Mouse (Mus musculus) embryonic facial prominence, embryonic 12.5 days (tissue): ENCODE measurements at regions not wholly inside any gene's neighbourhood (a gene's known extent, or its start where the extent isn't known, plus 50 kb on each side); places are given as distances from the start of the nearest gene placed in this dataset.

Experiments used
- ATAC-seq: fragments of 200-750 bp; cut with Nextera tagmentation; 2 replicates; pipeline ENCODE4 v1.8.0; 2017; ENCODE audit not compliant: insufficient number of reproducible peaks, insufficient read depth, low FRiP score, low TSS enrichment
- H3K27ac ChIP-seq: fragments of 300-500 bp; sonication (generic); 2 replicates; pipeline ENCODE4 v1.5.1; 2016; ENCODE audit warnings: mild to moderate bottlenecking
- H3K27me3 ChIP-seq: fragments of 300-500 bp; sonication (generic); 2 replicates; pipeline ENCODE4 v1.6.1; 2016; ENCODE audit warnings: mild to moderate bottlenecking, moderate library complexity
- H3K36me3 ChIP-seq: fragments of 300-500 bp; sonication (generic); 2 replicates; pipeline ENCODE4 v1.6.1; 2016; ENCODE audit warnings: mild to moderate bottlenecking
- H3K4me1 ChIP-seq: fragments of 300-500 bp; sonication (generic); 2 replicates; pipeline ENCODE4 v1.6.1; 2016
- H3K4me2 ChIP-seq: fragments of 300-500 bp; sonication (generic); replicated peaks from 2 replicates; pipeline ENCODE4 v1.6.1; 2016; ENCODE audit warnings: mild to moderate bottlenecking, moderate library complexity
- H3K4me3 ChIP-seq: fragments of 300-500 bp; sonication (generic); 2 replicates; pipeline ENCODE4 v1.5.1; 2016; ENCODE audit warnings: mild to moderate bottlenecking
- H3K9ac ChIP-seq: fragments of 300-500 bp; sonication (generic); 2 replicates; pipeline ENCODE4 v1.6.1; 2016; ENCODE audit warnings: mild to moderate bottlenecking, moderate library complexity
- H3K9me3 ChIP-seq: fragments of 300-500 bp; sonication (generic); 2 replicates; pipeline ENCODE4 v1.6.1; 2016; ENCODE audit warnings: mild to moderate bottlenecking, moderate library complexity
- WGBS: fragments of 180-500 bp; shearing (Covaris S2); methylation state at CpG from one replicate; pipeline ENCODE4 v1.1.7; 2016; 5-methylcytosine and 5-hydroxymethylcytosine counted together

DNA sequence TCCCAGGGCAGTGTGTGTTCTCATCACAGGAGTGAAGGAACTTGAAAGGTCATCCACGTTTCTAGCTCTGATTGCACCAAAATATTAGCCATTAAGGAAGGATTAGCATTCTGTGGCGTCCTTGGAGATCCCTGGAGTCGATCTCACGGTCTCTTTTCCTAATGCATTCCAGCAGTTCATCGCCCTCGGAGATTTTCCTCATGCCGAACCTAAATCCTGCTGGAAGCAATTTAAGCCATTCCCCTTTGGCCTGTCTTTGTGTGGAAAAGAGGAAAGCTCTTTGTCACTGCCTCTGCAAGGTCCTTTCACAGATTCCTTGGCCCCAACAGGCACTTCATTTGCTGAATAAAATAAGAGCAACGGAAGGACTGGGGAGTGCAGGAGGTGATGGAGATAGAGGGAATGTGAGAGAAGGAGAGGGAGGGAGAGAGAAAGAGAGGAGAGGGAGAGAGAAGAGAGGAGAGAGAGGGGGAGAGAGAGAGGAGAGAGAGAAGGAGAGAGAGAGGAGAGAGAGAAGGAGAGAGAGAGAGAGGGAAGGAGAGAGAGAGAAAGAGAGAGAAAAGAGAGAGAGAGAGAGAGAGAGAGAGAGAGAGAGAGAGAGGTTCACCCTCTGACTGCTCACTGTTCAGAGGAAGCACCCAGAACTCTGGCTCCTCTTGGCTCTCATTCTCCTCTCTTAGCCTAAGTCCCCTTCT lies 177.2 kb upstream of the Zfp462 start:
- H3K27ac ChIP-seq = peak overlapping the region; percentile 23; the same call in 1 of the 2 replicates
- no peak overlapping the region for H3K4me3 ChIP-seq
- no peaks in the 10 kb centered on the region for H3K9me3 ChIP-seq
- no peaks in the 10 kb centered on the region for H3K27me3 ChIP-seq
- no peaks in the 10 kb centered on the region for H3K36me3 ChIP-seq
- H3K4me1 ChIP-seq = peaks cover 11% of the 10 kb centered on the region
- no peak for ATAC-seq
- no peak overlapping the region for H3K9ac ChIP-seq
- WGBS = 7% methylated on average over 8 of the region's 8 CpGs
- no peak overlapping the region for H3K4me2 ChIP-seq

DNA sequence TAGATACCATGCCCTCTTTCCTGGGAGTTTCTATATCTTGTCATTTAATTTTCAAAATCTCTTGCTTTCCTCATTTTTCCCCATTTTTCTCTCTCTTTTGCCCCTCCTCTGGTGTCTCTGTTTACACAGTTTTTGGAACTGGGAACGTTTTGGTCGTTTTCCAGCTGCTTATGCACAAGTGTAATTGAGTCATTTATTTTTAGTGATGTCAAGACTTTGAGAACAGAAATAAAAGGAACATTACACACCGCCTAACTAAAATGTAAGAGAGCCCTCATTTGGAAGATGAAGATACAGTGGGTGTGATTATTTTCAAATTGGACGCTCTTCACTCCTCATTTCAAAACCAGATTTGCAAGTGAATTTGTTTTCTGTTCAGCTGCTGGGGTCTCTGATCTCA lies 176.0 kb upstream of the Zfp462 start:
- Histone ChIP-seq H3K27ac (no peak overlapping the region), H3K9ac (no peak overlapping the region), H3K4me3 (no peak overlapping the region), H3K4me1 (peaks cover 11% of the 10 kb centered on the region), H3K4me2 (no peak overlapping the region), H3K27me3 (no peaks in the 10 kb centered on the region), H3K9me3 (no peaks in the 10 kb centered on the region), H3K36me3 (no peaks in the 10 kb centered on the region)
- WGBS = 62% methylated on average over 4 of the region's 4 CpGs
- no peak for ATAC-seq

DNA sequence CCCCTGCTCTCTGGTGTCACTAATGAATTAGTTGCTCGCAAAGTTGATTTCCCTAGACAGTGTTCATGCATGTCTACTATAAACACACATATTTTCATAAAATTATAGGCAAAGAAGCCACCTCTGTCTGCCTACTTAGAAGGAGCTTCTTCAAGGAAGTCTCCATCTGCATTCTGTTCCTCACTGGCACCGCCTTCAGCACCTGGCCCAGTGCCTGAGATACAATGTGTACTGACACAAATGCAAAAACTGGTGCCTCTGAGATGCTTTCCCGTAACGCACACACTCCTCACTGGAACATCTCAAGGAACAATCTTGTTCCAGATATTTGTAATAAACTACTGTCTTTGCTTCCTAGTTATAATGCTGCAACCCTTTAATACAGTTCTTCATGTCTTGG lies 170.8 kb upstream of the Zfp462 start:
- H3K27ac ChIP-seq = no peak overlapping the region
- H3K36me3 ChIP-seq = no peaks in the 10 kb centered on the region
- no peaks in the 10 kb centered on the region for H3K4me1 ChIP-seq
- no peak overlapping the region for H3K9ac ChIP-seq
- no peak for ATAC-seq
- H3K9me3 ChIP-seq = no peaks in the 10 kb centered on the region
- H3K27me3 ChIP-seq = no peaks in the 10 kb centered on the region
- no peak overlapping the region for H3K4me2 ChIP-seq
- 91% methylated on average over 4 of the region's 4 CpGs for WGBS
- H3K4me3 ChIP-seq = no peak overlapping the region

DNA sequence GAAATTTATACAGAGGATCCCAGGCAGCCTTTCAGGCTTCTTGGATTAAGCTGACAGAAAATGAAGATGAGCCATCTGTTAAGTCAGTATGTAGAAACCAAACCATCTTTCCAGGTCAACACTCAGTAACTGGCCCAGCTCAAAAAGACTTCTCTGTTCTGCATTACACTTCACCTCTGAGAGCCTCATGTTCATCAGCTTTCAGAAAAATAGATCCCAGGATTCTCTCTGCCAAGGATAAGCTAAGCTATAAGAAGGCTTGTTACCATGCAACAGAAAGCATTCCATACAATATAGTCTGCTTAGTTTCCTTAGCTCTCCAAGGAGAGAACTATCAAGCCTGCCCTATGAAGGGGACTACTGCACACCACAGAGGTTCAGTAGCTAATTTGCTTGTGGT lies 170.1 kb upstream of the Zfp462 start:
- Histone ChIP-seq H3K27ac (no peak overlapping the region), H3K4me3 (no peak overlapping the region), H3K4me2 (no peak overlapping the region), H3K9ac (no peak overlapping the region), H3K36me3 (no peaks in the 10 kb centered on the region), H3K4me1 (no peaks in the 10 kb centered on the region), H3K9me3 (no peaks in the 10 kb centered on the region), H3K27me3 (no peaks in the 10 kb centered on the region)
- no peak for ATAC-seq

DNA sequence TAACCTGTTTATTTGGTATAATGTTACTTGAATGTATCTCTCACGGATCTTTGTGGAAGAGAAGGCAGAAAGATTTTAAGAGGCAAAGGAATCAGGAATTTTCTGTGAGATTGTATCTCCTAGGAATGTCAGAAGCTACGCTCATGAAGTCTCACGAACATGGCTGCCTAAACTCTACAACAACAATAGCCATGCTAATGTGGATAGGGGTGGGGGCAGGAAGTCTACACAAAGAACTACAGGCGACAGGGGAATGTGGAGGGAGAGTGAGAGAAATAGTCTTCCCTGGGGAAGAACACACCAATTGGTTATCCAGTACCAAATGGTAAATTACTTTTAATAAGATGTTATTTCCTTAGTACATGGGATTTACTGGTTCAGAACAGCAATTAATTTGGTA lies 164.3 kb upstream of the Zfp462 start:
- Histone ChIP-seq H3K4me3 (no peak overlapping the region), H3K4me1 (no peaks in the 10 kb centered on the region), H3K27me3 (no peaks in the 10 kb centered on the region), H3K9me3 (no peaks in the 10 kb centered on the region), H3K4me2 (no peak overlapping the region), H3K9ac (no peak overlapping the region), H3K27ac (no peak overlapping the region), H3K36me3 (no peaks in the 10 kb centered on the region)
- no peak for ATAC-seq
- WGBS = 69% methylated on average over 4 of the region's 4 CpGs

DNA sequence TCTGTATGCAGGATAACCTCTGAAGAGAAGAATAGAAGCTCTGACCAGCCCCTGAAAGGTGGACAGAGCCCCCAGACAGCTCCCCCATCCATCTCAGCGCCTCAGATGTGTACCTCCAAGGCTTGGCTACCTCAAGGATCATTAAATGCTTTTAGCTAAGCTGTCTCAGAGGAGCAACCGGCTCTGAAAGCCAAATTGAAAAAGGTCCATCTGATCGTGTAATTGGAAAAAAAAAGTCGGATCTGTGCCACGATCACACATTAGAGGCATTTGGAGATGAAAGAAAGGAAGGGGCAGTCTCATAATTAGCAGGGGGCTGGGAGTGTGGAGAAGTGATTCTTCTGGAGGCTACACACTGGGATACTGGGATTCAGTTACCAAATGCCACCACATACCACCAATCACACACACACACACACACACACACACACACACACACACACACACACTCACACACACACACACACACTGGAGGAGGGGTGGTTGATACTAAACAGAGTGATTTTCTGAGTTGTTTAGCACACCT lies 153.6 kb upstream of the Zfp462 start:
- H3K27ac ChIP-seq = no peak overlapping the region
- WGBS = 63% methylated on average over 5 of the region's 5 CpGs
- peaks cover 8% of the 10 kb centered on the region; the same call in 1 of the 2 replicates for H3K4me1 ChIP-seq
- H3K4me3 ChIP-seq = no peak overlapping the region
- H3K36me3 ChIP-seq = no peaks in the 10 kb centered on the region
- H3K4me2 ChIP-seq = no peak overlapping the region
- no peaks in the 10 kb centered on the region for H3K9me3 ChIP-seq
- H3K27me3 ChIP-seq = no peaks in the 10 kb centered on the region
- H3K9ac ChIP-seq = no peak overlapping the region
- no peak for ATAC-seq

DNA sequence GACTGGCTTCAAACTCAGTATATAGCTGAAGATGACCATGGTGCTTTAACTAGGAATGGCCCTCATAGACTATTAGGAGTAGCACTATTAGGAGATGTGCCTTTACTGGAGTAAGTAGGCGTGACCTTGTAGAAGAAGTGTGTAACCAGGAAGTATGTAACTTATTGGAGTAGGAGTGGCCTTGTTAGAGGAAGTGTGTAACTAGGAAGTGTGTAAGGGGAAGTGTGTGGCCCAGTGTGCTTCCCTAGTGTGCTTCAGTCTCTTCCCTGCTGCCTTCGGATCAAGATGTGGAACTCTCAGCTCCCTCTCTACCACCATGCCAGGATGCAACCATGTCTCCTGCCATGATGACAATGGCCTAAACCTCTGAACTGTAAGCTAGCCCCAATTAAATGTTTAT lies 151.0 kb upstream of the Zfp462 start:
- Histone ChIP-seq H3K4me3 (no peak overlapping the region), H3K9me3 (no peaks in the 10 kb centered on the region), H3K27ac (no peak overlapping the region), H3K27me3 (no peaks in the 10 kb centered on the region), H3K4me1 (peaks cover 8% of the 10 kb centered on the region; the same call in 1 of the 2 replicates), H3K36me3 (no peaks in the 10 kb centered on the region), H3K4me2 (no peak overlapping the region), H3K9ac (no peak overlapping the region)
- 90% methylated on average over 2 of the region's 2 CpGs for WGBS
- ATAC-seq = no peak

DNA sequence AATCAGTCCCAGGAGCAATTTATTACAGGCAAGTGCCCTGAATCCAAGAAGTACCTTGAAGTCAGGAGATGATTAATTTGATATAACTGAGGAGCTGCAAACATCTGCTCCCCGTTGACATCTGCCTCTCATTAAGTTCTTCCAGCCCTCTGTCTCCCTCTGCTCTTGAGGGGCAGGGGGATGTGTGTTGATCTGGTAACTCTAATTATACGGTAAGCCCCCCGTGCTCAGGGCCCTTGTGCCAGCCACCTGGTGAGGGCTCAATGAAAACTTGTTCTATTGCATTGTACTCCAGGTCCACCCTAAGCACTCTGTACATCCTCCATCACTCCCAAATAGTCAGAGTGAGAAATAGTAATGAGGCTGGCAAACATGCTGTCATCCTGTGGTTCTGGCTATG lies 149.6 kb upstream of the Zfp462 start:
- Histone ChIP-seq H3K9me3 (no peaks in the 10 kb centered on the region), H3K27me3 (no peaks in the 10 kb centered on the region), H3K27ac (no peak overlapping the region), H3K4me1 (peaks cover 8% of the 10 kb centered on the region; the same call in 1 of the 2 replicates), H3K9ac (no peak overlapping the region), H3K4me3 (no peak overlapping the region), H3K4me2 (no peak overlapping the region), H3K36me3 (no peaks in the 10 kb centered on the region)
- WGBS = 11% methylated on average over 3 of the region's 3 CpGs
- ATAC-seq = no peak

DNA sequence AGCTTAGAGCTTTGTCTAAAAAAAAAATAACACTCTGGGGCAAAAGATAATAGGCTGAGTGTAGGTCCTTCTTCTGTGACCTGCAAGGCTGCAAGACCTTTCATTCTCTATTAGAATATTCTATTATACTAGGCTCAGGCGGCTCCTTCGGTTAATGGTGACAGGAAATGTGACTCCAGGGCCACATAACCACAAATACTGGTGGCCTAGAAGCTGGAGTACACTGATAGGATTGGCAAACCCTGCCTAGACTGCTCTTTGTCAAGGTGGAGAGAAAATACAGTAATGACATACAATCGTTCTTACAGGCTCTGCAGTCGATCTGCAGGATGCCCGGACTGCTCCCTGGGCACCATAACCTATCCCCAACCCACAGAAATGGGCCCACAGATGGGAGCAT lies 146.3 kb upstream of the Zfp462 start:
- 78% methylated on average over 5 of the region's 5 CpGs for WGBS
- Histone ChIP-seq H3K4me1 (peaks cover 8% of the 10 kb centered on the region; the same call in 1 of the 2 replicates), H3K4me2 (no peak overlapping the region), H3K27me3 (no peaks in the 10 kb centered on the region), H3K27ac (no peak overlapping the region), H3K9me3 (no peaks in the 10 kb centered on the region), H3K36me3 (no peaks in the 10 kb centered on the region), H3K4me3 (no peak overlapping the region), H3K9ac (no peak overlapping the region)
- no peak for ATAC-seq

DNA sequence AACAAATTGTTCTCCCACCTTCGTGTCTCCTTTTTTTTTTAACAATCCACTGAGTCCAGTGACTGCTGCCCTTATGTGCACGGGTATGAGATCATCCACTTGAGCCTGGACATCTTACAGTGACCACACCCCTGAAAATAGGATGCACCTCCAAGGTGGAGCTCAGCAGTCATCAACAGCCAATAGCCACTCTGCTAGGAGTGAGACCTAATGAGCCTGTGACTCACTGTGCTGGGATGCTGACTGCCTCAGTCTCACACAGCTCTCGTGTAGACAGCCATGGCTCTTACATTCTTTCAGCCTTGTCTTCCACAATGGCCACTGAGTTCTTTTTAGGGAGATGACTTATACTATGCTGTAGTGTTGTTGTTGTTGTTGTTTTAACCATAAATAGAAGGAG lies 133.7 kb upstream of the Zfp462 start:
- H3K27me3 ChIP-seq = no peaks in the 10 kb centered on the region
- H3K4me2 ChIP-seq = no peak overlapping the region
- no peaks in the 10 kb centered on the region for H3K36me3 ChIP-seq
- WGBS = 76% methylated on average over 3 of the region's 3 CpGs
- no peaks in the 10 kb centered on the region for H3K4me1 ChIP-seq
- H3K4me3 ChIP-seq = no peak overlapping the region
- H3K9ac ChIP-seq = no peak overlapping the region
- H3K9me3 ChIP-seq = no peaks in the 10 kb centered on the region
- no peak for ATAC-seq
- no peak overlapping the region for H3K27ac ChIP-seq

DNA sequence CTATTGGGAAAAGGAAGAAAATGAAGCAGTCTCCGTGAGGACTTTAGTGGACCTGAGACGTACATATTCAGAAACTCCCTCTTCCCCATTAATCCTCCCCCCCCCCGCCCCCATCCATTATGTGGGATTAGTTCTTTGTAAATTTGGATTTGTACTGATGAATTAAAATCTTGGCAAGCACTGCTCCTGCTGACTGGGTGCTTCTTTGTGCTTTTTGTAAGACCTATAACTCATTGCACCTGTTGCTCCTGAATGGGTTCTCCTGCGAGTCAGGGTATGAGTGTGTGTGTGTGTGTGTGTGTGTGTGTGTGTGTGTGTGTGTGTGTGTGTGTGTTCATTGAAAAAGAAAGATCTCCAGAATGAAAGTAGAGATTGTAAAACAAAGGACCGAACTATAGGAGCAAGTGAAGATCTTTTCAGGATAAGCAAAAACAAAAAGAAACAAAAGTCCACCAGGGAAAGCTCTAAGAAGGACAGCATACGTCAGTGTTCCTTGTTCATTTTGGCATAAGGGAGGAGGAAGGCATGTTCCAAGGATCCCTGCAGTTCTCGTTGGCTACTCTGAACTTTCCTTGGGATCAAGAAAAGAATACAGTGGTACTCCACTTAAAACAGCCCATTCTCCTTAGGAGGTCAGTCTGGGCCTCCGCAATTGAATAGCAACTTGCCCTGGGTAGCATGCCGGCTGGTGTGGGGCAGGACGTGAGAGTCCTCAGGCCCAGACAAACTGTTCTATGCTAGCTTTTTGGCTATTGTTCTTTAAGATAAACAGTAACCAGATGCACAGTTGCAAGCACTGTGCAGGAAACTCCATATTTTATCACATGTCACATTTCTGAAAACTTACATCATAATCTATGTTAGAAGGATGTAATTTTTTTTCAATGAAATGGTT lies 131.9 kb upstream of the Zfp462 start:
- WGBS = 61% methylated on average over 10 of the region's 10 CpGs
- Histone ChIP-seq H3K9me3 (0 out of 2 replicates have a peak, but pooled peaks cover 4% of the 10 kb centered on the region), H3K4me3 (no peak overlapping the region), H3K27me3 (no peaks in the 10 kb centered on the region), H3K4me2 (no peak overlapping the region), H3K36me3 (no peaks in the 10 kb centered on the region), H3K9ac (no peak overlapping the region), H3K27ac (no peak overlapping the region), H3K4me1 (no peaks in the 10 kb centered on the region)
- ATAC-seq = no peak

DNA sequence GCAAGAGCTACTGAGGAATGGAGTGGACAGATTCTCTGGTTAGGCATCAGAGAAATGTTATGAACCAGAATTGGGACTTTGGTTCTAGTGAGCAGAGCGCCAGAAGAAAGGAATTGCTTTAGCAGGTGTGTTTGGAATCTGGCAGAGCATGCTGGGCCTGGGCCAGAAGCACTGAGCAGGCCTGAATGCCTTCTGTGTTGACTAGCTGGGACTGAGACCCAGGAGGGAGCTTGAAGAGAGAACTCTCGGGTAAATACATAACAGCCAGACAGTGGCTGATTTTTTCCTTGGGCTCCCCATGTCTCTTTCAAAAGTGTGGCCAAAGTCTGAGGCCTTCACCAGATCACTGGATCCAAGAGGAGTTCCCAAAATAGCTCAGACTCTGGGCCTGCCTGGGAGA lies 107.5 kb upstream of the Zfp462 start:
- no peaks in the 10 kb centered on the region for H3K4me1 ChIP-seq
- no peak overlapping the region for H3K27ac ChIP-seq
- H3K36me3 ChIP-seq = no peaks in the 10 kb centered on the region
- WGBS = 83% methylated on average over 2 of the region's 2 CpGs
- no peak for ATAC-seq
- H3K9ac ChIP-seq = no peak overlapping the region
- H3K9me3 ChIP-seq = no peaks in the 10 kb centered on the region
- no peak overlapping the region for H3K4me3 ChIP-seq
- H3K4me2 ChIP-seq = no peak overlapping the region
- H3K27me3 ChIP-seq = no peaks in the 10 kb centered on the region
